Mouse (Mus musculus): ENCODE data around the gene Akt1. TPM values are rescaled to one million over a fixed set of nuclear protein-coding genes. Genes with fewer than 3 reads are reported as not detected.

Akt1 gene
- polyA plus RNA-seq, 1 experiment from 2014 or later: 26.7 TPM

DNA sequence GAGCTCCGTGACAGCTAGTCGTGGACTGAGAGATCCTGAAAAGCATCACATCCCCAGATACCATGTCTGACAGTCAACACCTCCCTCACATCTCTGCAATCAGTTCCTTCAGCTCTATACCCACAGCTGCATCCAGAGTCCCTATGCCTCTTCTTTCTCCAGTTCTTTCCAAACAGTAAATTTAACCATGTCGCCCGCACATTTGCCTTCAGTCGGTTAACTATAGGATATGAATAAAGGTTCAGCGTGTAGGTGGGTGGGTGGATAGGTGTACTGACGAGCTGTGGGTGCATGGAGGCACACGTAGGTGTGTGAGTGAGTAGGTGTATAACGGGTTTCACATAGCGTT, 19.4 kb upstream of the Akt1 start:
- ATAC-seq: no peak
- TF ChIP-seq EP300 (IDR thresholded peaks at IDR 0.05; ENCODE audit: low read depth): no peak
- TF ChIP-seq CTCF (IDR thresholded peaks at IDR 0.05; ENCODE audit: low read depth): no peak

GRCm38 (mm10) chr12:112693185-112694126, 18.8 kb upstream of the Akt1 start:
- TF ChIP-seq EP300 (IDR thresholded peaks at IDR 0.05; ENCODE audit: low read depth): no peak
- no peak for TF ChIP-seq CTCF (IDR thresholded peaks at IDR 0.05; ENCODE audit: low read depth)
- H3K4me3 ChIP-seq (ENCODE audit: low read depth, low read length): peak overlapping the region; percentile 65
- peak overlapping the region; percentile 84 for H3K9ac ChIP-seq (replicated peaks)
- H3K4me2 ChIP-seq (ENCODE audit: low read depth, low read length): peak overlapping the region; percentile 86
- peaks cover 14% of the 10 kb centered on the region for H3K4me1 ChIP-seq (ENCODE audit: insufficient read depth)
- H3K27ac ChIP-seq (ENCODE audit: low read depth): peak overlapping the region; percentile 79
- H3K36me3 ChIP-seq (replicated peaks; ENCODE audit: insufficient read depth, low read length): no peaks in the 10 kb centered on the region; the same call in 1 of the 2 replicates
- DNase-seq (peak; percentile 93), ATAC-seq (peak; percentile 98)
- WGBS (ENCODE audit: insufficient replicate concordance): 2% methylated on average over 54 of the region's 54 CpGs
- 0 out of 2 replicates have a peak, but pooled peaks cover 3% of the 10 kb centered on the region for H3K27me3 ChIP-seq (ENCODE audit: insufficient read depth, low read length)
- H3K9me3 ChIP-seq (ENCODE audit: low read length): no peaks in the 10 kb centered on the region

More for the DNA sequence above, 19.4 kb upstream of the Akt1 start:
- Histone ChIP-seq H3K36me3 (replicated peaks; ENCODE audit: insufficient read depth, low read length) (no peaks in the 10 kb centered on the region; the same call in 1 of the 2 replicates), H3K4me3 (ENCODE audit: low read depth, low read length) (peak overlapping the region; percentile 65), H3K4me1 (ENCODE audit: insufficient read depth) (peaks cover 14% of the 10 kb centered on the region), H3K27me3 (ENCODE audit: insufficient read depth, low read length) (0 out of 2 replicates have a peak, but pooled peaks cover 3% of the 10 kb centered on the region), H3K27ac (ENCODE audit: low read depth) (peak overlapping the region; percentile 79; the same call in 1 of the 2 replicates), H3K4me2 (ENCODE audit: low read depth, low read length) (peak overlapping the region; percentile 86), H3K9me3 (ENCODE audit: low read length) (no peaks in the 10 kb centered on the region), H3K9ac (replicated peaks) (peak overlapping the region; percentile 84; the same call in 1 of the 2 replicates)
- 78% methylated on average over 10 of the region's 10 CpGs for WGBS (ENCODE audit: insufficient replicate concordance)
- DNase-seq: no peak

- 13% methylated on average over 15 of the region's 15 CpGs for WGBS (ENCODE audit: insufficient replicate concordance)
- Histone ChIP-seq H3K4me2 (ENCODE audit: low read depth, low read length) (peak overlapping the region; percentile 33; the same call in 1 of the 2 replicates), H3K9ac (replicated peaks) (0 out of 2 replicates have a peak overlapping the region, but pooled peaks have one; percentile 34), H3K4me3 (ENCODE audit: low read depth, low read length) (0 out of 2 replicates have a peak overlapping the region, but pooled peaks have one; percentile 2), H3K4me1 (ENCODE audit: insufficient read depth) (peaks cover 8% of the 10 kb centered on the region), H3K27me3 (ENCODE audit: insufficient read depth, low read length) (no peaks in the 10 kb centered on the region), H3K36me3 (replicated peaks; ENCODE audit: insufficient read depth, low read length) (no peaks in the 10 kb centered on the region; the same call in 1 of the 2 replicates), H3K27ac (ENCODE audit: low read depth) (peak overlapping the region; percentile 44; the same call in 1 of the 2 replicates), H3K9me3 (ENCODE audit: low read length) (no peaks in the 10 kb centered on the region)
- ATAC-seq (no peak), DNase-seq (peak; percentile 39)
- TF ChIP-seq EP300 (IDR thresholded peaks at IDR 0.05; ENCODE audit: low read depth): no peak
- no peak for TF ChIP-seq CTCF (IDR thresholded peaks at IDR 0.05; ENCODE audit: low read depth)
These were observed 13.8 kb upstream of the Akt1 start for GRCm38 (mm10) chr12:112688458-112688857.

DNA sequence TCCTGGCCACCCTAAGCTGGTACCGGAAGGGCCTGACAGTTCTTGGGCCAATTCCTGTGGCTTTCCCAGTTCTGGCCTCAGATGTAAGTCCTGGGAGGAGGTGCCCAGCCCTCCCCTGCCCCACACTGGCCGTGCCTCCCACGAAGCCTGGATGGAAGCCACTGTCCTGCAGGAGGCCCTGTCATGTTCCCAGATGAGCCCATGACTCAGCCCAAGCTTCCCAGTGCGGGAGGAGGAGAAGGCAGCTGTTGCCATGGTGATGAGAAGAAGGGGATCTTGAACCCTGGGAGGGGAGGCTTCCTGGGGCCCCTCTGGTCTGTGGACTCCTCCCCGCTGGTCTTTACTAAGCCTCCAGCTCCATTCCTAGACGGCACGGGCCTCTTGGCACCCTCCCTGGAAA, 8.7 kb upstream of the Akt1 start:
- no peaks in the 10 kb centered on the region for H3K9me3 ChIP-seq (ENCODE audit: low read length)
- ATAC-seq: no peak
- 0 out of 2 replicates have a peak, but pooled peaks cover 3% of the 10 kb centered on the region for H3K36me3 ChIP-seq (replicated peaks; ENCODE audit: insufficient read depth, low read length)
- peaks cover 8% of the 10 kb centered on the region for H3K4me1 ChIP-seq (ENCODE audit: insufficient read depth)
- H3K27me3 ChIP-seq (ENCODE audit: insufficient read depth, low read length): peaks cover 25% of the 10 kb centered on the region
- no peak for DNase-seq
- H3K9ac ChIP-seq (replicated peaks): no peak overlapping the region
- H3K4me3 ChIP-seq (ENCODE audit: low read depth, low read length): no peak overlapping the region
- H3K27ac ChIP-seq (ENCODE audit: low read depth): no peak overlapping the region
- TF ChIP-seq CTCF (IDR thresholded peaks at IDR 0.05; ENCODE audit: low read depth) (no peak), EP300 (IDR thresholded peaks at IDR 0.05; ENCODE audit: low read depth) (no peak)
- H3K4me2 ChIP-seq (ENCODE audit: low read depth, low read length): no peak overlapping the region
- 62% methylated on average over 7 of the region's 7 CpGs for WGBS (ENCODE audit: insufficient replicate concordance)

- H3K4me1 ChIP-seq (ENCODE audit: insufficient read depth): peaks cover 24% of the 10 kb centered on the region
- peak overlapping the region; percentile 62 for H3K9ac ChIP-seq (replicated peaks)
- H3K27me3 ChIP-seq (ENCODE audit: insufficient read depth, low read length): peaks cover 32% of the 10 kb centered on the region
- H3K4me2 ChIP-seq (ENCODE audit: low read depth, low read length): peak overlapping the region; percentile 86
- H3K9me3 ChIP-seq (ENCODE audit: low read length): no peaks in the 10 kb centered on the region
- 8% methylated on average over 61 of the region's 87 CpGs for WGBS (ENCODE audit: insufficient replicate concordance)
- H3K36me3 ChIP-seq (replicated peaks; ENCODE audit: insufficient read depth, low read length): 0 out of 2 replicates have a peak, but pooled peaks cover 3% of the 10 kb centered on the region
- H3K4me3 ChIP-seq (ENCODE audit: low read depth, low read length): peak overlapping the region; percentile 67
- H3K27ac ChIP-seq (ENCODE audit: low read depth): 0 out of 2 replicates have a peak overlapping the region, but pooled peaks have one; percentile 23
- peak; percentile 46 for ATAC-seq
- peak; percentile 61 for DNase-seq
- TF ChIP-seq EP300 (IDR thresholded peaks at IDR 0.05; ENCODE audit: low read depth): no peak
- TF ChIP-seq CTCF (IDR thresholded peaks at IDR 0.05; ENCODE audit: low read depth): no peak
These were observed 4.6 kb upstream of the Akt1 start for GRCm38 (mm10) chr12:112679027-112679996.

All from liver, postnatal 0 days (tissue).